Mouse (Mus musculus) ES-E14 (cell line): ENCODE data around the gene Gpd1.

Source experiments
- CHD2 ChIP-seq: IDR thresholded peaks from 2 replicates; pipeline ENCODE4 v1.6.1; 2014; ENCODE audit warnings: mild to moderate bottlenecking, low read depth, low read length, inconsistent platforms
- MAFK ChIP-seq: IDR thresholded peaks from 2 replicates; pipeline ENCODE4 v1.6.1; 2014; ENCODE audit warnings: mild to moderate bottlenecking, low read depth, low read length, inconsistent platforms; ENCODE audit not compliant: insufficient read depth
- ZC3H11A ChIP-seq: IDR thresholded peaks from 2 replicates; pipeline ENCODE4 v1.6.1; 2012; ENCODE audit warnings: low read depth, mild to moderate bottlenecking, inconsistent platforms, low read length, borderline replicate concordance
- ZNF384 ChIP-seq: IDR thresholded peaks from 2 replicates; pipeline ENCODE4 v1.6.1; 2012; ENCODE audit warnings: low read depth, low read length, inconsistent platforms

GRCm38 (mm10) chr15:99771601-99772276 is 54.4 kb downstream of the Gpd1 start:
- no peak for TF ChIP-seq ZC3H11A
- TF ChIP-seq CHD2: no peak
- TF ChIP-seq ZNF384: no peak
- no peak for TF ChIP-seq MAFK
